Mouse (Mus musculus) CD4-positive, CD25-positive, alpha-beta regulatory T cell, adult 4 months (primary cell): ENCODE measurements around the gene Rec8. TPM values are rescaled to one million over a fixed set of nuclear protein-coding genes. Genes with fewer than 3 reads are reported as not detected.
A peak's percentile ranks its signal among the peaks of the same experiment; 100 is the strongest.

ENCODE experiments used
- ATAC-seq: one replicate; pipeline ENCODE4 v1.8.0; 2017
- polyA plus RNA-seq, 2 experiments: library from polyadenylated mRNA; unstranded; fragments of 100-300 nt; shearing (Covaris generic); gene quantifications; one replicate each; pipeline ENCODE4 v1.2.1; 2017

Rec8 gene
- 10 to 100 TPM; 14.5 to 22.1 TPM for polyA plus RNA-seq

- peak; percentile 92 for ATAC-seq
Measured at GRCm38 (mm10) chr14:55617822-55618221, at the start of gene Rec8. Rec8 (plus strand) TSS chr14:55618037.

GRCm38 (mm10) chr14:55570588-55570987 lies 47.2 kb upstream of the Rec8 start:
- ATAC-seq: no peak

- no peak for ATAC-seq
Measured at GRCm38 (mm10) chr14:55571760-55572159, 46.1 kb upstream of the Rec8 start.

- ATAC-seq: no peak
Measured at GRCm38 (mm10) chr14:55575302-55575701, 42.5 kb upstream of the Rec8 start, which contains the start of gene Fitm1. Fitm1 (plus strand) TSS chr14:55575617.

GRCm38 (mm10) chr14:55575711-55576110 lies 42.1 kb upstream of the Rec8 start:
- ATAC-seq: no peak

- no peak for ATAC-seq
Measured at GRCm38 (mm10) chr14:55576376-55576775, 41.5 kb upstream of the Rec8 start.

GRCm38 (mm10) chr14:55577871-55578667 lies 39.8 kb upstream of the Rec8 start, which contains the start of gene Psme1:
Psme1 (plus strand) TSS chr14:55578123.
- peak; percentile 95 for ATAC-seq

- peak; percentile 62 for ATAC-seq
Measured at GRCm38 (mm10) chr14:55578668-55579269, 39.1 kb upstream of the Rec8 start.

- no peak for ATAC-seq
Measured at GRCm38 (mm10) chr14:55579511-55580496, 38.0 kb upstream of the Rec8 start.

GRCm38 (mm10) chr14:55580731-55581130 lies 37.1 kb upstream of the Rec8 start:
- no peak for ATAC-seq

- no peak for ATAC-seq
Measured at GRCm38 (mm10) chr14:55581981-55582681, 35.7 kb upstream of the Rec8 start.

GRCm38 (mm10) chr14:55584303-55584701 lies 33.5 kb upstream of the Rec8 start:
- no peak for ATAC-seq

- peak; percentile 81 for ATAC-seq
Measured at GRCm38 (mm10) chr14:55584702-55585565, 32.9 kb upstream of the Rec8 start, which contains the start of gene Emc9. Emc9 (minus strand) TSS chr14:55585302.

- peak; percentile 30 for ATAC-seq
Measured at GRCm38 (mm10) chr14:55585566-55585960, 32.3 kb upstream of the Rec8 start.

- ATAC-seq: no peak
Measured at GRCm38 (mm10) chr14:55586149-55586548, 31.7 kb upstream of the Rec8 start.

GRCm38 (mm10) chr14:55589271-55589670 lies 28.6 kb upstream of the Rec8 start:
- ATAC-seq: no peak

GRCm38 (mm10) chr14:55589771-55590448 lies 27.9 kb upstream of the Rec8 start:
- peak; percentile 35 for ATAC-seq

- ATAC-seq: peak; percentile 60
Measured at GRCm38 (mm10) chr14:55590748-55591330, 27.0 kb upstream of the Rec8 start, which contains the start of gene Psme2. Psme2 (minus strand) TSS chr14:55591113.

GRCm38 (mm10) chr14:55591331-55591891 lies 26.4 kb upstream of the Rec8 start, which contains the start of gene Rnf31:
Rnf31 (plus strand) TSS chr14:55591708.
- ATAC-seq: peak; percentile 76
